Mouse (Mus musculus) forebrain, embryonic 14.5 days (tissue): ENCODE data around the gene Slc41a3. TPM values are rescaled to one million over a fixed set of nuclear protein-coding genes. Genes with fewer than 3 reads are reported as not detected.
A peak's percentile ranks its signal among the peaks of the same experiment; 100 is the strongest.

Experiments
- ATAC-seq: fragments of 200-750 bp; cut with Nextera tagmentation; 2 replicates; pipeline ENCODE4 v1.8.0; 2017; ENCODE audit warnings: mild to moderate bottlenecking, moderate library complexity
- DNase-seq: peaks from one replicate; pipeline ENCODE4 v3.0.0-alpha.2; 2015; ENCODE audit warnings: low spot score
- H3K27ac ChIP-seq: fragments of 300-500 bp; sonication (generic); 2 replicates; pipeline ENCODE4 v1.5.1; 2014; ENCODE audit warnings: low read depth, mild to moderate bottlenecking, control low read depth, low read length, moderate library complexity
- H3K27me3 ChIP-seq: fragments of 300-500 bp; sonication (generic); replicated peaks from 2 replicates; pipeline ENCODE4 v1.6.1; 2014; ENCODE audit warnings: low read length, control low read depth, mixed read lengths; ENCODE audit not compliant: control insufficient read depth, insufficient read depth
- H3K36me3 ChIP-seq: fragments of 300-500 bp; sonication (generic); 2 replicates; pipeline ENCODE4 v1.6.1; 2014; ENCODE audit warnings: low read length, control low read depth; ENCODE audit not compliant: control insufficient read depth, insufficient read depth
- H3K4me1 ChIP-seq: fragments of 300-500 bp; sonication (generic); 2 replicates; pipeline ENCODE4 v1.6.1; 2014; ENCODE audit warnings: antibody characterized with exemption, low read length, control low read depth; ENCODE audit not compliant: control insufficient read depth, insufficient read depth
- H3K4me2 ChIP-seq: fragments of 300-500 bp; sonication (generic); 2 replicates; pipeline ENCODE4 v1.6.1; 2014; ENCODE audit warnings: mild to moderate bottlenecking, control low read depth, low read length
- H3K4me3 ChIP-seq: fragments of 300-500 bp; sonication (generic); 2 replicates; pipeline ENCODE4 v1.5.1; 2014; ENCODE audit warnings: low read depth, low read length, control low read depth
- H3K9ac ChIP-seq: fragments of 300-500 bp; sonication (generic); 2 replicates; pipeline ENCODE4 v1.6.1; 2014; ENCODE audit warnings: mild to moderate bottlenecking, low read length, control low read depth, moderate library complexity
- H3K9me3 ChIP-seq: fragments of 300-500 bp; sonication (generic); replicated peaks from 2 replicates; pipeline ENCODE4 v1.6.1; 2016; ENCODE audit warnings: low read length, control low read depth, mixed read lengths; ENCODE audit not compliant: control insufficient read depth
- WGBS: fragments of 180-500 bp; shearing (Covaris S2); extraction: QIAGEN DNeasy Blood & Tissue Kit; methylation state at CpG from one replicate; pipeline ENCODE4 v1.1.7; 2014; 5-methylcytosine and 5-hydroxymethylcytosine counted together
- polyA plus RNA-seq: library from polyadenylated mRNA; unstranded; fragments of >200 nt; fragmentation: Nextera tagmentation; extraction: Ambion mirVana; gene quantifications from 2 replicates; pipeline ENCODE4 v1.2.1, GENCODE M21; 2014

Slc41a3 gene
- polyA plus RNA-seq, result 2.0 and 2.1 TPM in 2 replicates

- peak; percentile 84 for DNase-seq
- H3K27me3 ChIP-seq, result no peaks in the 10 kb centered on the region
- no peaks in the 10 kb centered on the region for H3K4me1 ChIP-seq
- H3K9ac ChIP-seq, result peak within 1 kb of the TSS; percentile 72
- H3K4me3 ChIP-seq, result peak within 1 kb of the TSS; percentile 55
- ATAC-seq, result peak; percentile 91
- H3K27ac ChIP-seq, result no peak within 1 kb of the TSS
- no peaks in the 10 kb centered on the region for H3K36me3 ChIP-seq
- under 1% methylated on average over 49 of the region's 49 CpGs for WGBS
- peak within 1 kb of the TSS; percentile 91 for H3K4me2 ChIP-seq
- no peaks in the 10 kb centered on the region for H3K9me3 ChIP-seq
These were observed at the start of gene Slc41a3 for GRCm38 (mm10) chr6:90604533-90605297. Gene Slc41a3, plus strand, starts transcription at chr6:90604725.

- Histone ChIP-seq H3K4me1 (peaks cover 3% of the 10 kb centered on the region; the same call in 1 of the 2 replicates), H3K27ac (no peak overlapping the region), H3K27me3 (no peaks in the 10 kb centered on the region), H3K4me3 (no peak overlapping the region), H3K9ac (no peak overlapping the region), H3K9me3 (no peaks in the 10 kb centered on the region), H3K4me2 (no peak overlapping the region), H3K36me3 (no peaks in the 10 kb centered on the region)
- no peak for DNase-seq
- WGBS, result 66% methylated on average over 2 of the region's 2 CpGs
- no peak for ATAC-seq
These were observed 47.9 kb upstream of the Slc41a3 start for GRCm38 (mm10) chr6:90556534-90557058.

- 85% methylated on average over 7 of the region's 7 CpGs for WGBS
- Histone ChIP-seq H3K9ac (no peak overlapping the region), H3K4me1 (peaks cover 3% of the 10 kb centered on the region; the same call in 1 of the 2 replicates), H3K9me3 (no peaks in the 10 kb centered on the region), H3K4me2 (no peak overlapping the region), H3K27me3 (no peaks in the 10 kb centered on the region), H3K27ac (no peak overlapping the region), H3K4me3 (no peak overlapping the region), H3K36me3 (no peaks in the 10 kb centered on the region)
- DNase-seq (no peak), ATAC-seq (no peak)
These were observed 47.4 kb upstream of the Slc41a3 start for GRCm38 (mm10) chr6:90557077-90557476.

- H3K36me3 ChIP-seq, result no peaks in the 10 kb centered on the region
- no peak overlapping the region for H3K9ac ChIP-seq
- no peaks in the 10 kb centered on the region for H3K9me3 ChIP-seq
- H3K27me3 ChIP-seq, result no peaks in the 10 kb centered on the region
- H3K27ac ChIP-seq, result no peak overlapping the region
- H3K4me3 ChIP-seq, result no peak overlapping the region
- ATAC-seq (no peak), DNase-seq (no peak)
- peaks cover 3% of the 10 kb centered on the region; the same call in 1 of the 2 replicates for H3K4me1 ChIP-seq
- WGBS, result 67% methylated on average over 6 of the region's 6 CpGs
- H3K4me2 ChIP-seq, result no peak overlapping the region
These were observed 46.5 kb upstream of the Slc41a3 start for GRCm38 (mm10) chr6:90557829-90558693.

- no peak overlapping the region for H3K27ac ChIP-seq
- peaks cover 3% of the 10 kb centered on the region; the same call in 1 of the 2 replicates for H3K4me1 ChIP-seq
These were observed 44.0 kb upstream of the Slc41a3 start for GRCm38 (mm10) chr6:90560390-90561058.

GRCm38 (mm10) chr6:90561234-90561781, 43.2 kb upstream of the Slc41a3 start:
- peak; percentile 76 for ATAC-seq
- no peak overlapping the region for H3K9ac ChIP-seq
- peak; percentile 67 for DNase-seq
- WGBS, result 20% methylated on average over 2 of the region's 2 CpGs
- H3K9me3 ChIP-seq, result no peaks in the 10 kb centered on the region
- peaks cover 3% of the 10 kb centered on the region; the same call in 1 of the 2 replicates for H3K4me1 ChIP-seq
- no peaks in the 10 kb centered on the region for H3K27me3 ChIP-seq
- no peaks in the 10 kb centered on the region for H3K36me3 ChIP-seq
- no peak overlapping the region for H3K4me3 ChIP-seq
- no peak overlapping the region; the same call in 1 of the 2 replicates for H3K27ac ChIP-seq
- H3K4me2 ChIP-seq, result no peak overlapping the region

More at GRCm38 (mm10) chr6:90560390-90561058, 44.0 kb upstream of the Slc41a3 start:
- no peak overlapping the region for H3K4me3 ChIP-seq
- no peak overlapping the region for H3K4me2 ChIP-seq
- no peaks in the 10 kb centered on the region for H3K9me3 ChIP-seq
- no peak for DNase-seq
- no peak overlapping the region for H3K9ac ChIP-seq
- H3K36me3 ChIP-seq, result no peaks in the 10 kb centered on the region
- 86% methylated on average over 3 of the region's 3 CpGs for whole genome bisulfite sequencing
- no peak for ATAC-seq
- no peaks in the 10 kb centered on the region for H3K27me3 ChIP-seq

DNA sequence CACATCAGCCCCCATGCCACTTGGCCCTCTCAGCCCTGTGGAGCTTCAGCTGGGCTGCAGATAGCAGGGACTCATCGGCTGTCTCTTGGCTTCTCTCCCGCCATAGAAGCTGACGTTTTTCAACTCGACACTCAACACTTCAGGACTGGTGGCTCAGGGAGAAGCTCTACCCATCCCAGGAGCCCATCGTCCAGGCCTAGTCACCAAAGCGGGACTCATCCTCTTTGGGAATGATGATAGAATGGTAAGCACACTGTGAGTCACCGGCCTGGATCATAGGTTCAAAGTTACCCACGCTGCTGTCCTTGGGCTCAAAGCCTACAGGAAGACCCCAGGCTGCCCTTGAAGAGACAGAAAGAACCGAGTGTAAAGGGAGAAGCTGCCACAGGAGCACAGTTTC, 40.3 kb upstream of the Slc41a3 start:
- Histone ChIP-seq H3K4me2 (no peak overlapping the region), H3K9me3 (no peaks in the 10 kb centered on the region)

More for the DNA sequence above, 40.3 kb upstream of the Slc41a3 start:
- no peak overlapping the region for H3K9ac ChIP-seq
- H3K27me3 ChIP-seq, result no peaks in the 10 kb centered on the region
- H3K27ac ChIP-seq, result no peak overlapping the region
- ATAC-seq (no peak), DNase-seq (no peak)
- no peaks in the 10 kb centered on the region for H3K36me3 ChIP-seq
- 88% methylated on average over 9 of the region's 9 CpGs for WGBS
- H3K4me3 ChIP-seq, result no peak overlapping the region
- H3K4me1 ChIP-seq, result peaks cover 3% of the 10 kb centered on the region; the same call in 1 of the 2 replicates
